Mouse (Mus musculus): Measurements from ENCODE around the gene Dip2a.

Gene Dip2a

GRCm38 (mm10) chr10:76306738-76307137 is 38.4 kb downstream of the Dip2a start:
- DNase-seq (ENCODE audit: low read depth, low spot score): no peak

- no peak for DNase-seq (ENCODE audit: low read depth, low spot score)
Measured at GRCm38 (mm10) chr10:76300133-76300532, 45.0 kb downstream of the Dip2a start.

- no peak for DNase-seq (ENCODE audit: low read depth, low spot score)
Measured at GRCm38 (mm10) chr10:76293222-76293621, 51.9 kb downstream of the Dip2a start.

GRCm38 (mm10) chr10:76289936-76290671 is 55.0 kb downstream of the Dip2a start:
- DNase-seq (ENCODE audit: low read depth, low spot score): no peak

GRCm38 (mm10) chr10:76289052-76289451 is 56.0 kb downstream of the Dip2a start:
- DNase-seq (ENCODE audit: low read depth, low spot score): no peak

GRCm38 (mm10) chr10:76288268-76288993 is 56.7 kb downstream of the Dip2a start:
- no peak for DNase-seq (ENCODE audit: low read depth, low spot score)

- DNase-seq (ENCODE audit: low read depth, low spot score): no peak
Measured at GRCm38 (mm10) chr10:76278541-76279097, 66.5 kb downstream of the Dip2a start.

- DNase-seq (ENCODE audit: low read depth, low spot score): no peak
Measured at GRCm38 (mm10) chr10:76275256-76275655, 69.8 kb downstream of the Dip2a start.

- DNase-seq (ENCODE audit: low read depth, low spot score): peak; percentile 28
Measured at GRCm38 (mm10) chr10:76271238-76271637, 73.9 kb downstream of the Dip2a start.

- no peak for DNase-seq (ENCODE audit: low read depth, low spot score)
Measured at GRCm38 (mm10) chr10:76262431-76262830, 82.7 kb downstream of the Dip2a start.

GRCm38 (mm10) chr10:76261447-76261846 is 83.6 kb downstream of the Dip2a start:
- no peak for DNase-seq (ENCODE audit: low read depth, low spot score)

- DNase-seq (ENCODE audit: low read depth, low spot score): peak; percentile 18
Measured at GRCm38 (mm10) chr10:76260358-76261059, 84.6 kb downstream of the Dip2a start.

- peak; percentile 18 for DNase-seq (ENCODE audit: low read depth, low spot score)
Measured at GRCm38 (mm10) chr10:76259566-76260232, 85.4 kb downstream of the Dip2a start.

- no peak for DNase-seq (ENCODE audit: low read depth, low spot score)
Measured at GRCm38 (mm10) chr10:76257719-76258390, 87.2 kb downstream of the Dip2a start.

- no peak for DNase-seq (ENCODE audit: low read depth, low spot score)
Measured at GRCm38 (mm10) chr10:76257231-76257630, 87.9 kb downstream of the Dip2a start.

- no peak for DNase-seq (ENCODE audit: low read depth, low spot score)
Measured at GRCm38 (mm10) chr10:76255617-76256016, 89.5 kb downstream of the Dip2a start.

GRCm38 (mm10) chr10:76253536-76253935 is 91.6 kb downstream of the Dip2a start, which contains the start of gene S100b:
TSS of gene S100b (plus strand) at chr10:76253853.
- no peak for DNase-seq (ENCODE audit: low read depth, low spot score)

GRCm38 (mm10) chr10:76253079-76253478 is 92.0 kb downstream of the Dip2a start:
- DNase-seq (ENCODE audit: low read depth, low spot score): no peak

- DNase-seq (ENCODE audit: low read depth, low spot score): no peak
Measured at GRCm38 (mm10) chr10:76250870-76251269, 94.2 kb downstream of the Dip2a start.

- DNase-seq (ENCODE audit: low read depth, low spot score): no peak
Measured at GRCm38 (mm10) chr10:76248647-76248968, 96.5 kb downstream of the Dip2a start.

All from mesoderm, embryonic 11.5 days (tissue).